ENCODE assay signal across 8 mouse cellular contexts in the genomic region with DNA sequence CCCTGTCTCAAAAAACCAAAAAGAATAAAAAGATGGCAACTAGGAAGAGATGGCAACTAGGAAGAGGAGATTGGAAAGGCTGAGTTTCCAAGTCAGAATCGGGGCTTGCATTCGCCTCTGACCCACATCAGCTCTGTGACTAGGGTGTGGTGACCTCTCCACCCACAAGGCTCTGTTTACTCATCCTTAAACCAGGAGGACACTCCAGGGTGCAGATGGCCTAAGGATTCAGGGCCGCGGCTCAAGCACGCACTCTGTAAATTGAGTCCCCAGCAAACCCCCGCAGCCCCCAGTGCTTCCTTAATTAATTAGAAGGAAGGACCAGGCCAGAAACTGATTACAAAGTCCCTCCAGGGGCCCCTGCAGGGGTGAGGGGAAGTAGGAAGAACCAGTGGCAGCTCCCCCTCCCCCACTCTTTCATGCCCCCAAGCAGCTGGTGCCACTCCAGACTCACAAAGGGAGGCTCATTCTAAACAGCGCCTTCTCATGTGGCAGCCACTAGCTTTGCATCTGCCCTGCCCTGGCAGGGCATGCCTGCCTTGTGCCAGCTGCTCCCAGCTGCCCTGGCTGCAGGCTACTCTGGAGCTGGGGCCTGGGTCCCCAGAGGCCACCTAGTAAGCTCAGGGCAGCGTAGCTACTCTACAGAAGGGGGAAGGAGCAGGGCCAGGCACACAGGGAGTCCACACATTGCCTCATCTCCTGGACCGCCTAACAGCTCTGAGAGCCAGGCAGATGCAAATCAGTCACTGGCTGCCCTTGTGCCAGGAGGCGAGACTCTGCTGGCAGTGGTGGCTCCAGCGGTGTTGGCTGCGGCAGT. TPM values are rescaled to one million over a fixed set of nuclear protein-coding genes. Genes with fewer than 3 reads are reported as not detected.
DNase-seq lines count a peak whose midpoint lies in the region; ATAC-seq and TF ChIP-seq lines count a peak whose summit lies in the region.

No protein-coding gene starts in this region.

- DNase-seq in left cerebral cortex, adult 2 months (ENCODE audit: extremely low spot score in 1 of 2, low spot score in 2 of 2) = peak in 1 of 2 experiments; percentile 61
- no peak for DNase-seq in left cerebral cortex, adult 18-20 months (ENCODE audit: low spot score in 2 of 2)
- DNase-seq in gastrocnemius, postnatal 4 days (ENCODE audit: low spot score in 2 of 2) = peak; percentile 31 to 69
- peak; percentile 65 to 80 for DNase-seq in kidney, postnatal 4 days
- peak; percentile 68 for DNase-seq in lung, postnatal 36 days
- no peak for DNase-seq in ovary, postnatal 10 days (ENCODE audit: low spot score)

- H3K4me3 ChIP-seq in left cerebral cortex, adult 2 months = peak overlapping the region; percentile 17; the same call in 1 of the 2 replicates
- no peak overlapping the region for H3K4me3 ChIP-seq in cortical plate, adult 2 months (ENCODE audit: insufficient read depth, low read length)
- H3K4me3 ChIP-seq in stomach, embryonic 14.5 days (ENCODE audit: low read depth, low read length) = no peak overlapping the region

- no peaks in the 10 kb centered on the region for H3K36me3 ChIP-seq in stomach, embryonic 14.5 days (ENCODE audit: control insufficient read depth, insufficient read depth, low read length)

- no peak for TF ChIP-seq CTCF in left cerebral cortex, adult 2 months (IDR thresholded peaks at IDR 0.05)
- TF ChIP-seq CTCF in cortical plate, adult 2 months (IDR thresholded peaks at IDR 0.05; ENCODE audit: extremely low read depth, insufficient read depth, low read length) = no peak

- no peak; the same call in 1 of the 2 replicates for ATAC-seq in stomach, embryonic 14.5 days (ENCODE audit: insufficient number of reproducible peaks, insufficient read depth, low FRiP score, low read depth)

- H3K27me3 ChIP-seq in stomach, embryonic 14.5 days (ENCODE audit: control insufficient read depth, insufficient read depth, low read length) = no peaks in the 10 kb centered on the region

- no peak overlapping the region for H3K9ac ChIP-seq in stomach, embryonic 14.5 days (replicated peaks; ENCODE audit: low read depth, low read length)

- TF ChIP-seq POLR2A in cortical plate, adult 2 months (IDR thresholded peaks at IDR 0.05; ENCODE audit: extremely low read depth, insufficient read depth, low read length) = no peak

- no peaks in the 10 kb centered on the region for H3K9me3 ChIP-seq in stomach, embryonic 14.5 days (ENCODE audit: control insufficient read depth, low read depth, low read length)

- peaks cover 41% of the 10 kb centered on the region for H3K4me1 ChIP-seq in cortical plate, adult 2 months (ENCODE audit: control insufficient read depth, insufficient read depth, low read length)
- peaks cover 24% of the 10 kb centered on the region for H3K4me1 ChIP-seq in stomach, embryonic 14.5 days (ENCODE audit: control insufficient read depth, insufficient read depth, low read length)

- intact Hi-C loops in left cerebral cortex, adult 2 months (cut with DNase I) = no loop called here

- no peak overlapping the region for H3K4me2 ChIP-seq in stomach, embryonic 14.5 days (replicated peaks; ENCODE audit: low read depth, low read length)

- peak overlapping the region; percentile 86 for H3K27ac ChIP-seq in left cerebral cortex, adult 2 months
- peak overlapping the region; percentile 84 for H3K27ac ChIP-seq in cortical plate, adult 2 months (ENCODE audit: insufficient read depth, low read length)
- peak overlapping the region; percentile 66 for H3K27ac ChIP-seq in stomach, embryonic 14.5 days (ENCODE audit: low read length)

- 36% methylated on average over 12 of the region's 12 CpGs for WGBS in stomach, embryonic 14.5 days

RNA-seq across cellular contexts. Expression of a gene that starts 5.2 kb away (rescaled TPM):
- total RNA-seq in left cerebral cortex, adult 2 months (2021) = 100 to 1,000 TPM; 178 to 185 TPM
- 100 to 1,000 TPM; 162 to 174 TPM for total RNA-seq in left cerebral cortex, adult 18-20 months (2021)
- 130 and 131 TPM in 2 replicates for polyA plus RNA-seq in cortical plate, adult 2 months (2012; rRNA removed)
- total RNA-seq in gastrocnemius, postnatal 4 days (2021) = 10 to 100 TPM; 19.2 to 19.7 TPM
- polyA plus RNA-seq in stomach, embryonic 14.5 days (2014; fragmentation: Nextera tagmentation; extraction: Ambion mirVana) = 9.6 and 13.0 TPM in 2 replicates

Comparison
In these comparisons a context has a peak if more than half of its experiments do, and no peak if none do; other contexts are left out.
1. DNase-seq: peak in gastrocnemius, postnatal 4 days (2 of 2), kidney, postnatal 4 days (2 of 2) and lung, postnatal 36 days (single experiment); none in left cerebral cortex, adult 18-20 months (0 of 2) and ovary, postnatal 10 days (single experiment).
2. RNA of a gene that starts 5.2 kb away (total RNA-seq): 178 to 185 TPM in left cerebral cortex, adult 2 months and 162 to 174 TPM in left cerebral cortex, adult 18-20 months; 19.2 to 19.7 TPM in gastrocnemius, postnatal 4 days; every median in the first group is over 4 times any median in the second.
3. Peak in every context shown above with its lines, with median percentiles within 50 percentile points of each other: H3K27ac ChIP-seq.